Mouse (Mus musculus) embryo, embryonic 9.5 days (tissue): ENCODE data around the gene Ryr2.

ENCODE experiments used
- DNase-seq: peaks from one replicate; pipeline ENCODE4 v3.0.0-alpha.2; 2017; ENCODE audit errors: extremely low spot score

The Ryr2 gene

GRCm38 (mm10) chr13:11772173-11772572, 334.6 kb downstream of the Ryr2 start:
- no peak for DNase-seq

DNA sequence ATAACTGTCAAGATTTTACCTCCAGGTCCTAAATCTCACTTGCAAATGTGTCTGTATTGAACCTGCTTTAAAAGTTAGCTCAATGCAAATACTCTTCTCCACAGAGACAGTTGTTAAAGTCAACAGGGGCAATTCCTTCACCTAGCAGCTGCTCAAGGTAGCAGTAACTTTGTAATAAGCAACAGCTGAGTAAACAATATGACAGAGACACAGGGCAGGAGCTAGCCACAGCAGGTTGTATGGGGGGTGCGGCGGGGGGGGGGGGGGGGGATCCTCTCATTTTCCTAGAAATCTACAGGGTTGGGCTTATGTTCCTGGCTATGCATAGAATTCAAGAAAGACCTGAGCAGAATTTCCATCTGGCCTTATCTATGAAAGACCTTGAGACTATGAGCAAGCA, 339.8 kb downstream of the Ryr2 start:
- no peak for DNase-seq

DNA sequence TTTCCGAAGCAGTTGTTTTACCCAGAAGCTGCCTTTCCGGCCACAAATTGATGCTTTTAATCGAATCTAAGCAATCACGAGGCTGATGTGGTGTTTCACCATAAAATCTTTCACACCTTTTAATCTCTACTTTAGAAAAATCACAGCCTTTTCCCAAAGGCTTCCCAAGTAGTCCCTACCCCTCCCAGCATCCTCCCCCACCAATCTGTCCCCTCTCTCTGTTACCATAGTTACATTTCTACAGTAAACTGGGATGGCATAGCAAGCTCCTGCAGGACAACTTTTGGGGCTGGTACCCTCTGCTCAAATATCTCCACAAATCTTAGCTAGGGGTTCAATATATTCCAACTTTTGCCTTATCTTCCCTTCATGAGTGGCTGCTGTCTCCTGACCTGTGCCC, 342.8 kb downstream of the Ryr2 start:
- DNase-seq, result no peak

DNA sequence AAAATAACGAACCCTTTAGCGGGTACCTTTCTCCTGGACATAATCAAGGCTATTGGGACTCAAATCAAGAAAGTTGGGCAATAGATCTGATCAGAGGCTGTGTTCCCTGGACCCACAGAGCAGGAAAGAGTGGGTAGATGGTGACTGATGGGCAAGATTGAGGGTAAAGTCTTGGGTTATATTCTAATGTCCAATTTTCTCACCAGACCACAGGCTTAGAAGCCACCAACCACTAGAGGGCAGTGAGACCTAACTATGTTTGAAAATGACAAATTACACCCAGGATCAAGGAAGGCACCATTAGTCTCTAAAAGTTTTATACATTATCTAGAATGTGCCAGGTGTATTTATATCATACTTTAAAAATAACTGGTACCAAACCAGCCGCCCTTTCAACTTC, 343.6 kb downstream of the Ryr2 start:
- peak; percentile 10 for DNase-seq

GRCm38 (mm10) chr13:11757894-11758293, 348.9 kb downstream of the Ryr2 start:
- no peak for DNase-seq

DNA sequence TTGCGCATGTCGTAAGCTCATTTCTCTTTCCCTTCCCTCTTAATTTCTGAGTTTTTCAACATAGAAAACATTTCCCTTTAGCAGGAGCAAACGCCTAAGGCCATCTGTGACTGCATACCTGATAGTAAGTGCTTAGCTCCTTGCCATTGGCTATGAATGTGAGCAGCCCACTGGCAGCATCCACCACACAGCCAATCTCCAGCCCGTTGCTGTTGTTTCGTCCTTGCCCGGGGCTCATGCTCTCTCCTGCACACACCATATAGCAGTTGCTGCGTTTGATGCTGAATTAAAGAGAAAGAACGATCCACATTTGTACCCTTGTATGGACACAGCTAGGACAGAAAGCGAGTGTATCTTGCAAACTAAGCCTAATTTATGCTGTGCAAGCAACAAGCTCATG, 361.3 kb downstream of the Ryr2 start:
- DNase-seq, result no peak

DNA sequence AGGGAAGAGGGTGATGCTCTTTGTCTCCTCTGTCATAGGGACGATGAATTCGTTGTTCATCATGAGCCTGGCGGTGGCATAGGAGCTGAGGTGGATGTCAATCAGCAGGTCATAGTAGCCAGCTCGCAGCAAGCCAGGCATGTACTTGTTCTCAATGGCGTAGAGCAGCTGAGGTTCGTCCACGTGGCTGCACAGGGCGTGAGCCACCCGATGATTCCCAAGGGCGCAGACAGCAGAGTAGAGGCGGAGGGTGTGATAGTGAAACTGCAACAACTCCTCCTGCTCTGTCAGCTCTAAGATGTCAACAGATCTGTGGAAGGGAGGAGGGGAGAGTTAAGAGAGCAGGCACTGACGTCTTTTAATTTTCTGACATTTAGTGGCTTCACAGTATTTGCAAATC, 368.5 kb downstream of the Ryr2 start:
- no peak for DNase-seq

DNA sequence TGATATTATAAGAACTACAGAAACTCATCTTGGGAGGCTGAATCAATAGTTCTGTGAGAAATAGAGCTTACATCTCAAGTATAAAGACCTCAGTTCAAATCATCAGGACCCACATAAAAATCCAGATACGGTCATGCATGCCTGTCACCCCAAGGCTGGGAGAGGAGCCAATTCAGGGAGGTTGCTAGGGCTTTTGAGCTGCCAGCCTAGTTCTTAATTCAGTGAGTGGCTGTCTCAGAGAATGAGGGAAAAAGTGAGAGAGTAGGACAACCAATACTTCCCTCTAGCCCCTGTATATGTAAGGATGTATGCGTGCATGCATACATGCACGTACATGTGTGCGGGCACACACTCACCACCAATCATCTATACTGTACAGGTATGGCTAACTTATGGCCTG, 390.5 kb downstream of the Ryr2 start:
- no peak for DNase-seq

DNA sequence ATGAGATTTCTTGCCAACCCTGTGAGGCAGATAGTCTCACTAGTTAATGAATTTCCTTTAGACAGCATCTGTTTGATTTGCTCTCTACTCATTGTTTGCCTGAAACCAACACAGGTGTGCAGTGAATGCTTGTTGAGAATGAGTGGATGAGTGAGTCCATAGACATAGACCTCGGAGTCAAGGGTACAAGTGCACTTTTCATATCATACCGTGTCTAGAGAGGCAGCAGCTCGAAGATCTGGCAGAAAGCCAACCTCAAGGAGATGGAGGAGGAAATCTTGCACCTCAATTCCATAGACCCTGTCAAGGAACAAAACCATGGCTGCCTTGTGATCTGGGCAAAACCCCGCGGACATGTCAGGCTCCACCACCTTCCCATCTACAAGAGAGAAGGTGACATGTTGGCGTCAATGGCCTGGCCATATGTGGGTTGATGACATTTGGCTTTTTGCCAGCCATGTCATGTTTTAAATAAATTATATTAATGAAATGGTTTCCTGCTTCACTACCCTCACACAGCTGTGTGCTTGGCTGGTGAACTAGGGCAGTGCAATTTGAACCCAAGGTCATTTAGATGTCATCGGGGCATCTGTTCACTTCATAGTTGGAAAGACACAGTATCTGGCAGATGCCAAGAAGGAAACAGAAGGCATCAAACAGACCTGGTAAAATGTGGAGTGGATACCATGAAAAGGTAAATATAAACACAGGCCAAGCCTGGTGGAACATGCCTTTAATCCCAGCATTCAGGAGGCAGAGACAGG, 396.9 kb downstream of the Ryr2 start:
- DNase-seq, result no peak

- DNase-seq, result no peak
Measured at GRCm38 (mm10) chr13:11701721-11702120, 405.0 kb downstream of the Ryr2 start.

DNA sequence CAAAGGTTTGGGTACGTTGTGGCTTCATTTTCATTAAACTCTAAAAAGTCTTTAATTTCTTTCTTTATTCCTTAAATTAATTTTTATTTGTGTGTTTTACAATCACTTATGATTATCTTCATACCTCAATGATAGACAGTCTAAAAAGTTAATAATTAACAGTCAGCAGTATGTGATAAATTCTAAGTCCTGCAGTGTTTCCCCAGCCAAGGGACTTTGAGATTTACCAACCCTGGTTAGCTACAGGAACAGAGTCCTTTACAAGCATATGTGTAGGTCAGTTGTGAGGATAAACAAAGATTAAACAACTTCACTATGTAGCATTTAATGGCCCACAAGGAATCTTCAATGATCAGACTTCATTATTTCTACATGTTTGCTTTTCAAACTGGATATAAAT, 410.2 kb downstream of the Ryr2 start:
- no peak for DNase-seq

DNA sequence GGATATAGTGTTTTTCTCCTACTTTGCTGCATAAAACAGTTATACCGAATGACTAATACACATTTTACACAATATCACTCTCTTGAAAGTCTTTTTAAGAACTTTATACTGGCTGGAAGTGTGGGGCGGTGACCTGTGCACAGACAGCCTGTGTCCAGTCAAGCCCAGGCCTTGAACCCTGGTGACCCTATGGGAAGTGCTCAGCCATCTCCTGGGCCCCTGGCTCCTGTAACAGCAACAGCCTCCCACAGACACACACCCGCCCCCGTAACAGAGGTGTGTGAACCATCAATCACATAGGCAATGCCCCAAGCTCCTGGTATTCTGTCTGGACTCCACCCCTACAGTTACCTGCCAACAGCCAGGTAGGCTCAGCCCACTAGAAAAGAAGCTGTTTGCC, 424.9 kb downstream of the Ryr2 start:
- DNase-seq, result no peak

DNA sequence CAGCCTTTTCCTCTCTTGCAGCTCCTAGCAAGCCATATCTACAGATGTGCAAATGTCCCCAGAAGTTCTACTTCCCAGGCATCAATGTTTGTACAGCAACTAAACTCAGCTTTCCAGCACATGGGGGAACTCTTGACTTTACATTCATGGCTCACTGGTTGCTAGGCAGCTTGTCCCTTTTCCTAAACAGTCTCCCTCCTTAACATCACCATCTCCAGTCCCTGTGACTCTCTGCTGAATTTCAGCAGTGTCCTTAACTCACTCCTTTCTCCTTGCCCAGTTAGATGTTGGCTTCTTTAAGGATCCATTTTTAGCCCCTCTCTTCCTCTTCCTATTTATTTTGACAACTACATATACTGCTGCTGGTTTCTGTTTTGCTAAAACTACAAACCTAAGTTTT, 443.9 kb downstream of the Ryr2 start:
- no peak for DNase-seq

GRCm38 (mm10) chr13:11644846-11645245, 461.9 kb downstream of the Ryr2 start:
- DNase-seq, result no peak

DNA sequence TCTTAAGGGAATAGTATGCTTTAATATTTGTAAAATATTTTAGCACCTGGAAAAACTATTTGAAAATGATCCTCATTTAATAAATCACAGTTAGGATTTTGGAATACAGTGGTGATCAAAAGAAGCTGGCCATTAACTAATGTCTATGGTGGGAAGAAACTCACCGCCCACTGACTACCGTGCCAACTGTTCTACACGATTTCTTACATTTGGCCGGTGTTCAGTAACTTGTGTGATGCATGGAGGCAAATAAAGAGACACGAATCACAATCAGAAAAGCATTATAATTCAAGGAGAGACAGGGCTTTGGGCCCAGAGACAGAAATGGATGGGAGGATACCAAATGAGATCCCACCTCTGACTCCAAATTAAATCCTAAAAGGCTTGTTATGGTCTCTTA, 470.4 kb downstream of the Ryr2 start:
- DNase-seq, result no peak

GRCm38 (mm10) chr13:11624513-11624912, 482.2 kb downstream of the Ryr2 start:
- no peak for DNase-seq

- no peak for DNase-seq
Measured at GRCm38 (mm10) chr13:11595431-11595830, 511.3 kb downstream of the Ryr2 start.

DNA sequence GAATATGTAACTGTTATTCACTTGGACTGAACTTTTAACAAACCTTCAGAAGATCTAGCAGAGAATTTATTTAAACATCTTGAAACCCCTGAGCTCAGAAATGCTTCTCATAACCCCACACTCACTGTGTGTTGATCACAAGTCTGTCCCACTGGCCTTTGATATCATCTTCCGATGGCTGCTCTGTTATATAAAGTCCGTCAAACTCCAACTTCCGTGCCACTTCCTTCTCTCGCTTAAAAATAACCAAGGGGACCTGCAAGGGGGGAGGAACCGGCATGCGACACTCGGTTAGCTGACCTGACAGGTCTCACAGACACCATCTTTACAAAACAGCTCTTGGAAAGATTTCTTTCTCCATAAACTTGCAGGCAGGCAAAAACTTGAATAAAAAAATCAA, 521.5 kb downstream of the Ryr2 start:
- DNase-seq, result no peak

GRCm38 (mm10) chr13:11572552-11572951, 534.2 kb downstream of the Ryr2 start:
- no peak for DNase-seq

GRCm38 (mm10) chr13:11567376-11567775, 539.4 kb downstream of the Ryr2 start:
- no peak for DNase-seq

DNA sequence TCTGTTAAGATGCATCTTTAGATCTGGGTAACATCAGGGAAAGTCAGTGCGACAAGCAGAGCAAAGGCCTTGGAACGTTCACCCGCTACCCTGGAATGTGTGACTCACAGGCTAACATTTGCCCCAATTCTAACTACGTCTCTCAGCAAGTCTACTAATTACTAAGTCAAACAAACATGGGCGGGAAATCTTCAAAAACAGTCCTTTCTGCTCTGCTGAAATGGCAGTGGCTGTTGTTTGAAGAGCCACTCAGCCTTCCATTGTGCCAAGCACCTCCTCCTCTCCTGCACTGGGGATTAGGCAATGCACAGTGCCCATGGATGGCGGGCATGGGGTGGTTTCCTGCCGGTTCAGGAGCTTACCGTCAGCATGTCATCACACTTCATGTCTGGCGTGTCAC, 540.3 kb downstream of the Ryr2 start:
- no peak for DNase-seq

GRCm38 (mm10) chr13:11563224-11564024, 543.3 kb downstream of the Ryr2 start:
- DNase-seq, result peak; percentile 63

- no peak for DNase-seq
Measured at GRCm38 (mm10) chr13:11549644-11550043, 557.1 kb downstream of the Ryr2 start.
